Mouse (Mus musculus): ENCODE measurements around the gene Nfatc3. TPM values are rescaled to one million over a fixed set of nuclear protein-coding genes. Genes with fewer than 3 reads are reported as not detected.
A peak's percentile ranks its signal among the peaks of the same experiment; 100 is the strongest.

Nfatc3 gene
- polyA plus RNA-seq, 1 experiment: 78.3 TPM

DNA sequence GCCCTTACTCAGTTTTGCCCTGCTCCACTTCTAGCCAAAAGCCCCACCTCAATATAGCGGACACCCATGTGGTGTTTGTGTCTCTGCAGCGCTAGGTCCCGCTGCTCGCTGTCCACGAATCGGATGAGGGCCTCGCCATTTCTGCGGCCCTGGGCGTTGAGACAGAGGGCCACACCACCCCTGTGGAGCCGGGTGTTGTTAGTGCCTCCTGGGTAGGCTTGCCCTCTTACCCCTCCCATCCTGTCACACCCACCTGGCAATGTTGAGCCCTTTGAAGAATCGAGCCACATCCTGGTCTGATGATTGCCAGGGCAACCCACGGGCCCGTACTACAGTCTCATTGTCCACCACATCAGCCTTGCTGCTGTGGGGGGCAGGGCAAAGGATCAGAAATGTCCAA lies 74.9 kb downstream of the Nfatc3 start:
- no peak overlapping the region for H3K27ac ChIP-seq (ENCODE audit: insufficient read depth, low read length)
- TF ChIP-seq CTCF (IDR thresholded peaks at IDR 0.05; ENCODE audit: low read depth, low read length) (no peak), POLR2A (IDR thresholded peaks at IDR 0.05; ENCODE audit: insufficient read depth, low read length) (no peak), EP300 (IDR thresholded peaks at IDR 0.05; ENCODE audit: insufficient read depth, low read depth, low read length) (no peak)
- H3K36me3 ChIP-seq (ENCODE audit: control insufficient read depth, insufficient read depth, low read length, poor library complexity, severe bottlenecking): peaks cover 33% of the 10 kb centered on the region
- no peaks in the 10 kb centered on the region for H3K9me3 ChIP-seq (replicated peaks; ENCODE audit: control insufficient read depth, insufficient read depth, low read length, poor library complexity, severe bottlenecking)
- no peak overlapping the region for H3K4me3 ChIP-seq (ENCODE audit: low read depth, low read length)
- no peak overlapping the region for H3K9ac ChIP-seq (ENCODE audit: low read depth, poor library complexity, severe bottlenecking)
- H3K27me3 ChIP-seq (ENCODE audit: control insufficient read depth, insufficient read depth, low read length, poor library complexity, severe bottlenecking): peaks cover 3% of the 10 kb centered on the region; the same call in 1 of the 2 replicates
- peaks cover 7% of the 10 kb centered on the region for H3K4me1 ChIP-seq (ENCODE audit: control insufficient read depth, insufficient read depth, low read length)

DNA sequence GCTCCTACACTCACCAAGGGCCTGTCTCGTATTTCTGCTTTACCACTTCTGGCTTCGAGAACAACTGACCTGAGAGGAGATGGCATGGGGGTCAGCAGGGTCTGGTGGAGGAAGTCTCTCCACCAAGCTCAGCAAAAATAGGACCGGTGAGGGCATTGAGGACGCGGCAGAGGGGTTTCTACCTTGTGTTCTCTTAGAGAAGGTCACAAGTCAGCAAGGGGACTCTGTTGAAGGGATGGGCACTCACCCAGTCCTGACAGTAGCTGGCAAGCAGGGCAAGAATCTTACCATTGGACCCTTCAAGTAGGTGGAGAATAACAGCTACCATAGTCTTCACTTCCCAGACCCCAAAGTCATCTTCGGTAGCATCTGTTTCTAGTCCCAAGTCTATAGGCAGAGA lies 75.3 kb downstream of the Nfatc3 start:
- Histone ChIP-seq H3K9ac (ENCODE audit: low read depth, poor library complexity, severe bottlenecking) (no peak overlapping the region), H3K4me1 (ENCODE audit: control insufficient read depth, insufficient read depth, low read length) (peaks cover 7% of the 10 kb centered on the region), H3K9me3 (replicated peaks; ENCODE audit: control insufficient read depth, insufficient read depth, low read length, poor library complexity, severe bottlenecking) (no peaks in the 10 kb centered on the region), H3K27ac (ENCODE audit: insufficient read depth, low read length) (peak overlapping the region; percentile 29), H3K4me3 (ENCODE audit: low read depth, low read length) (no peak overlapping the region), H3K27me3 (ENCODE audit: control insufficient read depth, insufficient read depth, low read length, poor library complexity, severe bottlenecking) (peaks cover 3% of the 10 kb centered on the region; the same call in 1 of the 2 replicates), H3K36me3 (ENCODE audit: control insufficient read depth, insufficient read depth, low read length, poor library complexity, severe bottlenecking) (peaks cover 29% of the 10 kb centered on the region)
- no peak for TF ChIP-seq EP300 (IDR thresholded peaks at IDR 0.05; ENCODE audit: insufficient read depth, low read depth, low read length)

DNA sequence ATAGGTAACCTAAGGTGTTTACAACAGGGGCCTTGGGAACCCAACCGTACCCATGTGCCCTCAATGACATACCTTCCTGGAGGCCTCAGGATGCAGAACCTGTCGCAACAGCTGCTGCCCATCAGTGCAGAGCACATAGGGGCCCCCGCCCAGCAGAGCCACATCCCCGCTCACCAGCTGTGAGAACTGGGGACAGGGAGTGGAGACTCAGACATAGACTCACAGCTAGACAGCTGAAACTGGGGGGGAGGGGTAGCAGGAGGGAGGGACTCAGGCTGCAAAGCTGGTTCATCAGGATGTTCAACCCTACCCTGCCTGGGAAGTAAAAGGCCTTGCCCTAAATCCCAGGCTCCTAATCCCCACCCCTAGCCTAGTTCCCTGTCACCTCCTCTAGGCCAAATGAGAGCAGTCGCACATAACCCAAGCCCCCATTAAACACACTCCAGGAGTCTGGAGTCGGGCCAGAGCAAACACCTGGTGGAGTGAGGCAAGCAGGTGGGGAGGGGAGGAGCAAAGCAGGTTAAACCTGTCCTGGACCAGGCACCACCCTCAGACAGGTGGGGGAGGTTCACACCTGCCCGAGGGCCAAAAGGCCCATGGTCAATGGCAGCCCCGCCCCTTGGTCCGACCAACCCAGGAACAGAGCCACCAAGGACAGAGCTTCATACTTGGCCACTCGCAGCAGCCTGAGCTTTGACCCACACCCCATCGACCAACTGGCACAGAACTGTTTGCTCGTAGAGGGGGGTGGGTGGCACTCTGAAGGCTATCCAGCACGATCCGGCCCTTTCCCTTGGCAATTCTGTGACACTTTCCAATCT lies 76.3 kb downstream of the Nfatc3 start:
- Histone ChIP-seq H3K9me3 (replicated peaks; ENCODE audit: control insufficient read depth, insufficient read depth, low read length, poor library complexity, severe bottlenecking) (no peaks in the 10 kb centered on the region), H3K27ac (ENCODE audit: insufficient read depth, low read length) (peak overlapping the region; percentile 29), H3K4me3 (ENCODE audit: low read depth, low read length) (peak overlapping the region; percentile 93), H3K9ac (ENCODE audit: low read depth, poor library complexity, severe bottlenecking) (no peak overlapping the region), H3K36me3 (ENCODE audit: control insufficient read depth, insufficient read depth, low read length, poor library complexity, severe bottlenecking) (peaks cover 22% of the 10 kb centered on the region), H3K27me3 (ENCODE audit: control insufficient read depth, insufficient read depth, low read length, poor library complexity, severe bottlenecking) (peaks cover 3% of the 10 kb centered on the region; the same call in 1 of the 2 replicates), H3K4me1 (ENCODE audit: control insufficient read depth, insufficient read depth, low read length) (peaks cover 7% of the 10 kb centered on the region)
- TF ChIP-seq EP300 (IDR thresholded peaks at IDR 0.05; ENCODE audit: insufficient read depth, low read depth, low read length): peak; percentile 96
- TF ChIP-seq CTCF (IDR thresholded peaks at IDR 0.05; ENCODE audit: low read depth, low read length): no peak
- no peak for TF ChIP-seq POLR2A (IDR thresholded peaks at IDR 0.05; ENCODE audit: insufficient read depth, low read length)

DNA sequence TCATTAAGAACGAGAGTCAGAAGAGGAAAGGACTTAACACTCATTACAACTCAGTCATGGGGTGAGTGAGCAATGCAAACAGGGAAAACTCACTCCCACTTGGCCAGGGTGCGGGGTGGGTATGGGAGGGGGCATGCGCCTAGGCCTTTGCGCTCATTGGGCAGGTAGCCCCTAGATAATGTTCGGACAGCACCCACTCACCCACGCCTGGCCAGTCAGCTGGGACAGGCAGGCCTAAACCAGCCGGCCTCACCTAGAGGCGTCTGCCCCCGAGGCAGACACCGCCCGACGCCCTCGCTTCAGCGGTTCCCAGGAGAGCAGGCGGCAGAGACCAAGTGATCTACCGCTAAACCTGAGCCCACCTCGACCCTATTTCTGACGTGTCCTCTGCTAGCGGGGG lies 77.0 kb downstream of the Nfatc3 start:
- peaks cover 16% of the 10 kb centered on the region for H3K36me3 ChIP-seq (ENCODE audit: control insufficient read depth, insufficient read depth, low read length, poor library complexity, severe bottlenecking)
- H3K9ac ChIP-seq (ENCODE audit: low read depth, poor library complexity, severe bottlenecking): peak overlapping the region; percentile 93
- H3K9me3 ChIP-seq (replicated peaks; ENCODE audit: control insufficient read depth, insufficient read depth, low read length, poor library complexity, severe bottlenecking): no peaks in the 10 kb centered on the region
- peaks cover 7% of the 10 kb centered on the region for H3K4me1 ChIP-seq (ENCODE audit: control insufficient read depth, insufficient read depth, low read length)
- H3K27me3 ChIP-seq (ENCODE audit: control insufficient read depth, insufficient read depth, low read length, poor library complexity, severe bottlenecking): peaks cover 3% of the 10 kb centered on the region; the same call in 1 of the 2 replicates
- H3K27ac ChIP-seq (ENCODE audit: insufficient read depth, low read length): no peak overlapping the region
- TF ChIP-seq POLR2A (IDR thresholded peaks at IDR 0.05; ENCODE audit: insufficient read depth, low read length) (no peak), EP300 (IDR thresholded peaks at IDR 0.05; ENCODE audit: insufficient read depth, low read depth, low read length) (0 out of 2 replicates have a peak, but pooled peaks have one; percentile 61), CTCF (IDR thresholded peaks at IDR 0.05; ENCODE audit: low read depth, low read length) (no peak)
- peak overlapping the region; percentile 93 for H3K4me3 ChIP-seq (ENCODE audit: low read depth, low read length)

DNA sequence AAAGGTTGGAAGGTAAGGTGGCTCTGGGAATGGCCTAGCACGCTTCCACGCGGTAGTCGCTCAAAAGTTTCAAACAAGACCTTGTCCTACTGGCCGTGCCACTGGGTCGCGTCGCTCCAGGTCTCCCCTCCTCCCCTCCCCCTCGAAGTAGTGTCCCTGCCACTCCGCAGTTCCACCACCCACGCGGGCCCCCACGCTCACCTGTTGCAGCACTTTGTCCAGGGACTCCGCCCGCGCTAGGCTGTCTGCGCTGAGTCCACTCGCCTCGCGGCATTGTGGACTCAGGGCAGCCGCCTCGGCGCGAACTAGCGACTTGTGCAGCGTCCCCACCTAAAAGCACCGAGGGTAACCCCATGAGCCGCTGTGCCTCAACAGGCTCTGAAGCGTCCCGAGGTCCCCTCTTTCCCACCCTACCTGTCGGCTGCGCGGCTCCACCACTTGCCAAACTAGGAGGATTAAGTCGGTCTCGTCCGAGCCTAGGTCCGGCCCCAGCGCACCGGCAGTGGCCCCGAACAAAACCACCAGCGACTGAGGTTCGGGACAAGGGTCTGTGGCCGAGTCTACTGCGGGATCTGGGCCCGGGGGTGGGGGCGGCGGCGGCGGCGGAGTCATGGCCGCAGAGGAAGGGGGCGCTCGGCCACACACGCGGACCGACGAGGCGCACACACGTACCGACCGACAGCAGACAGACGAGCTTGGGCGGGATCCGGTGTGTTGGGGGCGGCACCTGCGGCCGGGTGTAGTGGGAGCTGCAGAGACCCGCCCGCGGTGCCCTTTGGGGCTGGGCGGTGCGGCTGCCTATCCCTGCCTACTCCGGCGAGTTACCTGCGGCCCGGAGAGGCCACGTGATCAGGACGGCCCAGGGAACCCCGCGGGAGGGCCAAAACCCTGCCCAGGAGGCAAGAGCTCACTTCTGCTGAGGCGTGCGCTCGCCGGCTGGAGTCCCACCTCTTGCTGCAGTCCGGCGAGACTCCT lies 77.8 kb downstream of the Nfatc3 start, which contains the start of gene Esrp2:
TSS of gene Esrp2 (minus strand) at position 819 of the 975 bp plus-strand sequence.
- Histone ChIP-seq H3K27me3 (ENCODE audit: control insufficient read depth, insufficient read depth, low read length, poor library complexity, severe bottlenecking) (peaks cover 3% of the 10 kb centered on the region; the same call in 1 of the 2 replicates), H3K4me1 (ENCODE audit: control insufficient read depth, insufficient read depth, low read length) (peaks cover 7% of the 10 kb centered on the region), H3K4me3 (ENCODE audit: low read depth, low read length) (peak within 1 kb of the TSS; percentile 93), H3K9me3 (replicated peaks; ENCODE audit: control insufficient read depth, insufficient read depth, low read length, poor library complexity, severe bottlenecking) (no peaks in the 10 kb centered on the region), H3K9ac (ENCODE audit: low read depth, poor library complexity, severe bottlenecking) (peak within 1 kb of the TSS; percentile 93), H3K27ac (ENCODE audit: insufficient read depth, low read length) (peak within 1 kb of the TSS; percentile 45), H3K36me3 (ENCODE audit: control insufficient read depth, insufficient read depth, low read length, poor library complexity, severe bottlenecking) (peaks cover 9% of the 10 kb centered on the region; the same call in 1 of the 2 replicates)
- TF ChIP-seq EP300 (IDR thresholded peaks at IDR 0.05; ENCODE audit: insufficient read depth, low read depth, low read length) (peak; percentile 61), CTCF (IDR thresholded peaks at IDR 0.05; ENCODE audit: low read depth, low read length) (no peak), POLR2A (IDR thresholded peaks at IDR 0.05; ENCODE audit: insufficient read depth, low read length) (peak; percentile 88)
